Mouse (Mus musculus): ENCODE data around the gene Fbxo9.
"Not testable (repeated sequence)": the region's sequence is repeated elsewhere in the genome, so short reads cannot be mapped to it uniquely, and the experiment has no call there.

The Fbxo9 gene

GRCm38 (mm10) chr9:78107912-78108795 is 711 bp downstream of the Fbxo9 start:
- peak; percentile 82 for DNase-seq (ENCODE audit: low spot score)

GRCm38 (mm10) chr9:78107582-78107911 is 1.3 kb downstream of the Fbxo9 start:
- peak; percentile 23 for DNase-seq (ENCODE audit: low spot score)

- DNase-seq (ENCODE audit: low spot score): no peak
Measured at GRCm38 (mm10) chr9:78106821-78107220, 2.0 kb downstream of the Fbxo9 start.

- no peak for DNase-seq (ENCODE audit: low spot score)
Measured at GRCm38 (mm10) chr9:78105501-78105932, 3.3 kb downstream of the Fbxo9 start.

GRCm38 (mm10) chr9:78104973-78105372 is 3.9 kb downstream of the Fbxo9 start:
- DNase-seq (ENCODE audit: low spot score): no peak

GRCm38 (mm10) chr9:78103965-78104560 is 4.8 kb downstream of the Fbxo9 start:
- DNase-seq (ENCODE audit: low spot score): no peak

GRCm38 (mm10) chr9:78101431-78101830 is 7.4 kb downstream of the Fbxo9 start:
- peak; percentile 2 for DNase-seq (ENCODE audit: low spot score)

GRCm38 (mm10) chr9:78100956-78101355 is 7.9 kb downstream of the Fbxo9 start:
- peak; percentile 44 for DNase-seq (ENCODE audit: low spot score)

- peak; percentile 25 for DNase-seq (ENCODE audit: low spot score)
Measured at GRCm38 (mm10) chr9:78096376-78096775, 12.5 kb downstream of the Fbxo9 start.

GRCm38 (mm10) chr9:78095686-78096085 is 13.2 kb downstream of the Fbxo9 start:
- DNase-seq (ENCODE audit: low spot score): no peak

- no peak for DNase-seq (ENCODE audit: low spot score)
Measured at GRCm38 (mm10) chr9:78090596-78090995, 18.3 kb downstream of the Fbxo9 start.

- DNase-seq (ENCODE audit: low spot score): no peak
Measured at GRCm38 (mm10) chr9:78089906-78090305, 19.0 kb downstream of the Fbxo9 start.

GRCm38 (mm10) chr9:78088971-78089370 is 19.9 kb downstream of the Fbxo9 start:
- no peak for DNase-seq (ENCODE audit: low spot score)

- DNase-seq (ENCODE audit: low spot score): no peak
Measured at GRCm38 (mm10) chr9:78088521-78088920, 20.3 kb downstream of the Fbxo9 start.

GRCm38 (mm10) chr9:78087751-78088150 is 21.1 kb downstream of the Fbxo9 start:
- no peak for DNase-seq (ENCODE audit: low spot score)

- DNase-seq (ENCODE audit: low spot score): no peak
Measured at GRCm38 (mm10) chr9:78085722-78086287, 23.1 kb downstream of the Fbxo9 start.

GRCm38 (mm10) chr9:78084341-78084740 is 24.5 kb downstream of the Fbxo9 start:
- no peak for DNase-seq (ENCODE audit: low spot score)

GRCm38 (mm10) chr9:78081835-78082234 is 27.0 kb downstream of the Fbxo9 start:
- no peak for DNase-seq (ENCODE audit: low spot score)

- no peak for DNase-seq (ENCODE audit: low spot score)
Measured at GRCm38 (mm10) chr9:78078240-78078639, 30.6 kb downstream of the Fbxo9 start.

GRCm38 (mm10) chr9:78075256-78075655 is 33.6 kb downstream of the Fbxo9 start:
- DNase-seq (ENCODE audit: low spot score): no peak

- peak; percentile 18 for DNase-seq (ENCODE audit: low spot score)
Measured at GRCm38 (mm10) chr9:78073713-78074340, 35.0 kb downstream of the Fbxo9 start.

GRCm38 (mm10) chr9:78073291-78073690 is 35.6 kb downstream of the Fbxo9 start:
- not testable (repeated sequence) for DNase-seq (ENCODE audit: low spot score)

GRCm38 (mm10) chr9:78071626-78072025 is 37.2 kb downstream of the Fbxo9 start:
- DNase-seq (ENCODE audit: low spot score): no peak

Data from T-cell, adult 2 months (primary cell).